Mouse (Mus musculus): Measurements from ENCODE around the gene Rasgrp2.
A peak's percentile ranks its signal among the peaks of the same experiment; 100 is the strongest.

Rasgrp2 gene

GRCm38 (mm10) chr19:6408749-6409148 lies 9.6 kb downstream of the Rasgrp2 start:
- no peak for DNase-seq

- no peak for DNase-seq
These were observed 10.0 kb downstream of the Rasgrp2 start for GRCm38 (mm10) chr19:6409176-6409575.

DNA sequence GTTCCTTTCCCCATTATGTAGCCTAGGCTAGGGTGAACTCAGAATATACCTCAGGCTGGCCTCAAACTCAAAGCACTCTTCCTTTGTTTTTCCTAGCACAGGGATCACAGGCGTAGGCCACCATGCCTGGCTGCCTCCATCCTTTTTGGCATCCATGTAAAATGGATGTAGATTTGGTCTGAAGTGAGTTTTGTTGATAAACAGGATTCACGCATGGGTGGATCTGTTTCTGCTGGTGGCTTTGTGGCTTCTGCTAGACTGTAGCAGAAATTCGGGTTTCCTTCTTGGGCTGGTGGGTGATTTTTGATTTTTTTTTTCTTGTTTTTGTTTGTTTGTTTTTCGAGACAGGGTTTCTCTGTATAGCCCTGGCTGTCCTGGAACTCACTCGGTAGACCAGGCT lies 10.8 kb downstream of the Rasgrp2 start:
- no peak for DNase-seq

- DNase-seq, result no peak
These were observed 13.7 kb downstream of the Rasgrp2 start for GRCm38 (mm10) chr19:6412798-6413197.

DNA sequence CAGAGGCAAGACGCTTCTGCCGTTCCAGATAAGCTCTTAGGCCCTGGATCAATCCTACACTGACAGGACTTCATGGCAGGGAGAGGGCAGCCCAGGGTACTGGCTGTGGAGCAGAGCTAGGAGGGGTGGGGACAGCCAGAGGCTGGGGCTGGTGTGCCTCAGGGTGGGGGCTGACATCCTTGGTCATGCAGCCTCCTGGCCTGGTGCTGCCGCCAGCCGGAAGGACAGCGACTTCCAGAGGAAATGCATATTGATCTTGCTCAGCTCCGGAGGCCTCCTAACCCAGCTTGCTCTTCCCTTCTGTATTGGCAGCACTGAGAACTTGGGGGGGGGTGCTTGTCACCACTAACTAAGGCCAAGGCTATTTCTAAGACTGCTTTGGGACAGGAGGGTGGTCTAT lies 16.3 kb downstream of the Rasgrp2 start:
- peak; percentile 59 for DNase-seq

DNA sequence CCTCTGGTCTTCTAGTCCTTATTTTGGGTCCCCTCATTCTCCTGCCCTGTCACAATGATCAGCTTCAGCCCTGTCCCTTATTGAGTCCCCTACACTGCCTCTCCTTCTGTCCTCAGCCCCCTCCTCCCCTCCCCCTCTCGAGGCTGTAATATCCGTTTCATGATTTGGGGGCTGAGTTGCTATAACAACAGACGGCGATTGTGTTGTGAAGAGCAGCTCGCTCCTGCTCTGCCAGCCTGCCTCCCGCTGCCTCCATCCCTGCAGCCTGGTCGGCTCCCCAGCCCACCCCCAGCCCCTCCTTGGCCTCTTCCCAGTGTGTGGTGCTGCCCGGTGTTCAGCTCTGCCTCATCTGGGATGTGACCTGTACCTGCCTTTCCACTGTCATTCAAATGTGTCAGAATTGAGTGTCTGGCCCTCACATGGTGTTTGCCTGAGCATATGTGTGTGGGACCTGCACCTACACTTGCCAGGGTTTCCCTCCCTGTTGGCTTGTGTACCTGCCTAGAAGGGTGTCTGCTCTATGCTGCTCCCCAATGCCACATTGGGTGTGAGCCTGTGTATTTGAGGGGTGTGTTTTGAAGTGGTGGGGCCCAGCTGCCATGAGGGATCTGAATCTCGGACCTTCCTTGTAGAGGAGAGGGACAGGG lies 17.1 kb downstream of the Rasgrp2 start:
- DNase-seq, result no peak

- DNase-seq, result no peak
These were observed 18.0 kb downstream of the Rasgrp2 start for GRCm38 (mm10) chr19:6416894-6417761.

- peak; percentile 90 for DNase-seq
These were observed 19.2 kb downstream of the Rasgrp2 start, which contains the start of gene Nrxn2 for GRCm38 (mm10) chr19:6418233-6418879. Nrxn2 (plus strand) TSS chr19:6418731.

DNA sequence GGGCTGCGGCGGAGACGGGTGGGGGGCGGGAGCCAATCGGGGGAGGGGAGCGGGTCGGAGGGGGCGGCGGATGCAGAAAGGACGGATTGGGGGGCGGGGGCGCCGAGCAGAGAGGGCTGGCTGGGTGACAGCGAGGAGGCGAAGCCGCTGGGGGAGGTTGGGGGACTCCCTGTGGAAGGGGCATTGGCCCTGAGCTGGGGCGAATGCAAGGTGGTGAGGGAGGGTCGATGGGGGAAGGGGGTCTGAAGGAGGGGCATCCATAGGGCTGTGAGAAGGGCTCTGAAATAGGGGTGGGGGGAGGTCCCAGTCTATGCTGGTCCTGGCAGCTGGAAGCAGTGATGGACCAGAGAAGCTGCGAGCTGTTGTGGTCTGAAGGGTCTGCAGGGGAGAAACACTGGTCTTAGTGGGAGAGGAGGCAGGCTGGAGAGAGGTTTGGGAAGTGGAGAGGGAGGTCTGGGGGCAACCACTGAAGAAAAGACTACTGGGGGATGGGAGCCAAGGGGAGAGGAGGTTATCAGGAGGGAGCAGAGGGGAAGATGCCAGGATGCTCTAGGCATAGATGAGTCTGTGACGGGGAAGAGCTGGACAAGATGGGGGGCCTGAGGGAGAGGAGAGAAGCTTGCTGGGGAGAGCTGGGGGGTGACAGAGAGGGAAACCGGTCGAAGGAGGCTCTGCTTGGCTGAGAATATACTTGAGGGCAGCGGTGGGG lies 20.0 kb downstream of the Rasgrp2 start:
- no peak for DNase-seq

DNA sequence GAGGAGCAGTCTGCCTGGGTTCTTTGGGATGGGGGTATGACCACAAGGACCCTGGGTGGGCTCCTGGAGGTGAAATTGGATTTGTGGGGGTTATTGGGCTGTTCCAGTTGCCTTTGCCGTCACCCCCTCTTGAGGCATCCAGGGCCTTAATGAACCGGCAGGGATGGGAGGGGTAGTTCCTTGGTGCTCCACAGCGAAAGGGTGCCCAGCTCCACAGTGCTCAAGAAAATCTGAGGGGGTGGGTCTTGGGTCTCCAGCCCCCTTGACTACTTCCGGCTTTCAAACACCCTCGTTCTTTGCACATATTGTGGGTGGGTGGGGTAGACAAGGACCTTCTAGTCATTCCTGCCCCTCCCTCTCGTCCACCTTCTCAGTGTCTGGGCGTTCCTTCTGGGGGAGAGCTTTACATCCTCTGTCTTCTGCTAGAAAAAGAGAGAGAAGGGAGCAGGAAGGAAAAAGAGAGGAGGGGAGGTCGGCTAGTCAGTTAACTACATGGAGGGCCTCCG lies 20.7 kb downstream of the Rasgrp2 start:
- no peak for DNase-seq

DNA sequence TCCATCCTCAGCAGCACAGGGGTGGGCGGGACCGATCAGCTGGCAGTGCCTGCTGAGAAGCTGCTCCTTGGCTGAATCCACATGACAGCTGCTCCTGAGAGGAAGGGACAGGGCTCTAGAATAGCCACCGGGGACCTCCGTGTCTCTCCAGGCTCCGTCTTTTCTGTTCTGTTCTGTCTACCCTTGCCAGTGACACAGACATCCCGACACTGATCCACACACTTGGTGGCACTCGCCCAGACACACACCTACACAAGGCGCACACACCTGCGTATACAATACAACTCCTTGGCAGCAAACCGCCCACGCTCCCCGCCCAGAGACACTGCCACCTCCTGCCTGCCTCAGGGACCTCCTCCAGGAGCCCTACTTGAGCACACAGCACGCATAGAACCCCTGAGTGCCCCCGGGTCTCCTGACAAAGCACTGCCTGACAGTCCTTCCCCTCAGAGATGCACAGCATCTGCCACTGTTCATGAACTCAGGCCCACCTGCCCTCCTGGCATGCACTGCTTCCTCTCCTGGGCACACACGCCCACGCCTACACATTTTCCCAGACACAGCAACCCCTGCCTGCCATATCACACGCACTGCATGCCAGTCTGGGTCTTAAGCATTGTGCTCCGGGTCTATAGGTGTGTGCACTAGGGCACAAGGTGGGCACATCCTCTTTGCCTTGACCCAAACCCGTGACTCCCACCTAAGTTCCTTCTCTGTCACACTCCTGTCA lies 21.5 kb downstream of the Rasgrp2 start:
- no peak for DNase-seq

DNA sequence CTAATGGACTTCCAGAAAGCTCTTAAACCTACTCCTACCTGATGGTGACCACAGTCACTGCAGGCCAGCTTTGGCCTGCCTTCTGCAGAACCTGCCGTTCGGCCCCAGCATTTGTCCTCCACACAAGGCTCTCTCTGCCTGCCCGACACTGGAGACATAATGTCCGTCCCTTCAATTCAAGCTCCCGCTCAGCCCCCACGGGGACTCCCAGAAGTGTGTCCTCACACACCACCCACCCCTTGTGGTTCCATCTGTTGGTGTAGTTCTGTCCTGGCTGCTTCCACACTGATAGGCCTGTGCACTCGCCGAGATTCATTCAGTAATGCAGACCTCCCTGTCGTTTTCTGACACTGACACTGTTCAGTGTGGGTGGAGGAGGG lies 22.1 kb downstream of the Rasgrp2 start:
- DNase-seq, result no peak

DNA sequence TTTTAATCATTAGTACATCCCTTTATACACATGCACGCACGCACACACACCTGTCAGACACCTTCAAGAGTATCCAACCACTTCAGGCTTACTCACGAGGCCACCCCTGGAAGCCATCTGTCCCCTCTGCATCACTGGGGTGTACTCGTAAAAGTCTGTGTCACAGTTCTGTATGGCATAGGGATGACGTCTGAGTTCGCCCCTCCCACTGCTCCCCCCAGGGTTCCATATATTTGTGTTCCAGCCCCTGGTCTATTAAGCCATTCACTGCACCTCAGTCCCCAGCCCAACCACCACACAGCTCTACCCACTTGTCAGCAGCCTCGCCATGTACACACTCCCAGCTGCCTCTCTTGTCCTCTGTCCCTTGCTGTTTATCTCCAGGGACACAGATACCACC lies 22.9 kb downstream of the Rasgrp2 start:
- no peak for DNase-seq

GRCm38 (mm10) chr19:6423241-6423640 lies 24.1 kb downstream of the Rasgrp2 start:
- no peak for DNase-seq

- DNase-seq, result no peak
These were observed 25.2 kb downstream of the Rasgrp2 start for GRCm38 (mm10) chr19:6424137-6424881.

DNA sequence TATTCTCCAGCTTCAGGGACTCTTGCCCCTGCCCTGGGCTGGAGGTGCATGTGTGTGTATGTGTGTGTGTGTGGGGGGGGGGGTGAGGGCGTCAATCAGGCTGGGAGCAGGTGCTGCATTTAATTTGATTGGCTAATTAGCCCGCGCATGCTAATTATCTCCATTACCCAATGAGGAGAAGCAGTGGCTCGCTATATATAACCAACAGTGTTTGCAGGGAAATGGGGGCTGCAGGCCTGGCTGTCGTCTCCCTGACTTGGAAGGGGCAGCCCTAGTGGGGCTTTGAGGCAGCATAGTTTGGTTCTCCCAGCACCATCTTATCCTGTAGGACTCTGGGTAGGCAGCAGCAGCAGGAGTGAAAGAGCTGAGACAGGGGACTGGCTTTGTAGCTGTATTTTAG lies 26.5 kb downstream of the Rasgrp2 start:
- no peak for DNase-seq

- peak; percentile 80 for DNase-seq
These were observed 27.8 kb downstream of the Rasgrp2 start for GRCm38 (mm10) chr19:6426703-6427500.

- peak; percentile 76 for DNase-seq
These were observed 28.7 kb downstream of the Rasgrp2 start for GRCm38 (mm10) chr19:6427653-6428434.

- DNase-seq, result peak; percentile 43
These were observed 29.5 kb downstream of the Rasgrp2 start for GRCm38 (mm10) chr19:6428501-6429200.

All from kidney, postnatal 10 days (tissue).